Mouse (Mus musculus) midbrain, embryonic 15.5 days (tissue): Measurements from ENCODE around the gene Xbp1. TPM values are rescaled to one million over a fixed set of nuclear protein-coding genes. Genes with fewer than 3 reads are reported as not detected.

ENCODE experiments used
- ATAC-seq: fragments of 200-750 bp; cut with Nextera tagmentation; replicated peaks from 2 replicates; pipeline ENCODE4 v1.8.0; 2017; ENCODE audit warnings: moderate TSS enrichment
- H3K27ac ChIP-seq: fragments of 300-500 bp; sonication (generic); 2 replicates; pipeline ENCODE4 v1.5.1; 2015; ENCODE audit warnings: mild to moderate bottlenecking, inconsistent platforms
- H3K27me3 ChIP-seq: fragments of 300-500 bp; sonication (generic); replicated peaks from 2 replicates; pipeline ENCODE4 v1.6.1; 2015; ENCODE audit warnings: inconsistent platforms
- H3K36me3 ChIP-seq: fragments of 300-500 bp; sonication (generic); replicated peaks from 2 replicates; pipeline ENCODE4 v1.6.1; 2015; ENCODE audit warnings: inconsistent platforms
- H3K4me1 ChIP-seq: fragments of 300-500 bp; sonication (generic); 2 replicates; pipeline ENCODE4 v1.6.1; 2015; ENCODE audit warnings: inconsistent platforms
- H3K4me2 ChIP-seq: fragments of 300-500 bp; sonication (generic); 2 replicates; pipeline ENCODE4 v1.6.1; 2015; ENCODE audit warnings: inconsistent platforms, mild to moderate bottlenecking, moderate library complexity
- H3K4me3 ChIP-seq: fragments of 300-500 bp; sonication (generic); 2 replicates; pipeline ENCODE4 v1.5.1; 2015; ENCODE audit warnings: mild to moderate bottlenecking, inconsistent platforms
- H3K9ac ChIP-seq: fragments of 300-500 bp; sonication (generic); 2 replicates; pipeline ENCODE4 v1.6.1; 2015; ENCODE audit warnings: mild to moderate bottlenecking, inconsistent platforms
- H3K9me3 ChIP-seq: fragments of 300-500 bp; sonication (generic); 2 replicates; pipeline ENCODE4 v1.6.1; 2016; ENCODE audit warnings: inconsistent platforms
- WGBS: fragments of 180-500 bp; shearing (Covaris S2); methylation state at CpG from one replicate; pipeline ENCODE4 v1.1.7; 2015; ENCODE audit warnings: mixed read lengths; 5-methylcytosine and 5-hydroxymethylcytosine counted together
- polyA plus RNA-seq: library from polyadenylated mRNA; unstranded; fragments of >200 nt; fragmentation: Nextera tagmentation; extraction: Ambion mirVana; gene quantifications from 2 replicates; pipeline ENCODE4 v1.2.1, GENCODE M21; 2015

Xbp1 gene
- polyA plus RNA-seq, 1 experiment from 2014 or later: 152 TPM

DNA sequence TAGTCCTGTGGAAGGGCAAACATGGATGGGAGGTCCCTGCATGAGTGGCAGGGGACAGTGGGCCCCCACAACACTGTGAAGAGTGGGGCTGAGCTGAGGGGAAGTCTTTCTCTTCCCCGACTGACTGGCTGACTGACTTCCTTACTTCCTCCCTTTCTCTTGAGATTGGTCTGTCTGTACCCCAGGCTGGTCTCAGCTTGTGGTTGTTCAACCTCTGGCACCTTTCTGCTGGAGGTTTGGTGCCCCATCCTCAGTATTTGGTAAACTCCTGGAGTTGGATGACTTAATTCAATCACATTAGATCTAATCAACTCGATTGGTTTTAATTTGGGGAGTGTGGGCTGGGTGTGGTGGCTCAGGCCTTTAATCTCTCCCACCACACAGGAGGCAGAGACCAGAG lies 46.0 kb downstream of the Xbp1 start:
- Histone ChIP-seq H3K4me1 (peaks cover 4% of the 10 kb centered on the region; the same call in 1 of the 2 replicates), H3K27me3 (no peaks in the 10 kb centered on the region), H3K9ac (no peak overlapping the region), H3K9me3 (no peaks in the 10 kb centered on the region), H3K4me2 (no peak overlapping the region), H3K36me3 (no peaks in the 10 kb centered on the region), H3K4me3 (no peak overlapping the region), H3K27ac (no peak overlapping the region)
- WGBS: 79% methylated on average over 2 of the region's 2 CpGs
- ATAC-seq: no peak

DNA sequence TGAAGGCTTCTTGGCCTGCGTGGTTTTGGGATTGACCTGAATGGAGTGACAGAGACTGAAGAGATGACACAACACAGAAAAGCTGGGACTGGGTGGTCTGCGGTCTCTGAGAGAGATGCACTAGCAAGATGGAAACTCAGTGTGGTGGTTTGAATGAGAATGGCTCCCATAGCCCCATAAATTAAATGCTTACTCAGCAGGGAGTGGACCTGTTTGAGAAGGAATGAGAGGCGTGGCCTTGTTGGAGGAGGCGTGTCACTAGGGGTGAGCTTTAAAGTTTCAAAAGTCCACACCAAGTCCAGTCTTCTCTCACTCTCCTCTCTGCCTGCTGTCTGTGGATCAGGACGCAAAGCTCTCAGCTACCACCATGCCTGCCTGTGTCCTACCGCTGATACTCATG lies 47.2 kb downstream of the Xbp1 start:
- H3K4me2 ChIP-seq: no peak overlapping the region
- no peak overlapping the region for H3K9ac ChIP-seq
- H3K4me1 ChIP-seq: peaks cover 4% of the 10 kb centered on the region; the same call in 1 of the 2 replicates
- no peaks in the 10 kb centered on the region for H3K27me3 ChIP-seq
- no peak for ATAC-seq
- H3K9me3 ChIP-seq: no peaks in the 10 kb centered on the region
- 96% methylated on average over 6 of the region's 6 CpGs for WGBS
- no peak overlapping the region for H3K4me3 ChIP-seq
- no peaks in the 10 kb centered on the region for H3K36me3 ChIP-seq
- no peak overlapping the region for H3K27ac ChIP-seq

DNA sequence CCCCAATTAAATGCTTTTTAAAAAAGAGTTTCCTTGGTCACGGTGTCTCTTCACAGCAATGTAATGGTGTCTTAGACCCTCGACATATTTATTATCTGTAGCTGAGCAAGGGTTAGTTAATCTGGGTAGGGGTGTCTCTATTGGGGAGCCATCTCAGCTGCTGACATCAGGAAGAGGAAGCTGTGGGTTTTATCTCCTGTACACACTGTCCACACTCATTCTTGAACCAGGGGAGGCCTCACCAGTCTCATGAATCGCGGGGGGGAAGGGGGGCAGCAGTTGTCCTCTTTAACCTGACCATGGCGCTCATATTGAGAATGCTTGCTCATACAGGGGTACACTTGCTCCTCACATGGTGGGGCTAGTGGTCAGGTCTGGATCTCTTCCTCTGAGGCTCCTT lies 47.6 kb downstream of the Xbp1 start:
- WGBS: 90% methylated on average over 5 of the region's 5 CpGs
- Histone ChIP-seq H3K4me2 (no peak overlapping the region), H3K27ac (no peak overlapping the region), H3K4me3 (no peak overlapping the region), H3K4me1 (no peaks in the 10 kb centered on the region), H3K36me3 (no peaks in the 10 kb centered on the region), H3K9ac (no peak overlapping the region), H3K9me3 (no peaks in the 10 kb centered on the region), H3K27me3 (no peaks in the 10 kb centered on the region)
- no peak for ATAC-seq

DNA sequence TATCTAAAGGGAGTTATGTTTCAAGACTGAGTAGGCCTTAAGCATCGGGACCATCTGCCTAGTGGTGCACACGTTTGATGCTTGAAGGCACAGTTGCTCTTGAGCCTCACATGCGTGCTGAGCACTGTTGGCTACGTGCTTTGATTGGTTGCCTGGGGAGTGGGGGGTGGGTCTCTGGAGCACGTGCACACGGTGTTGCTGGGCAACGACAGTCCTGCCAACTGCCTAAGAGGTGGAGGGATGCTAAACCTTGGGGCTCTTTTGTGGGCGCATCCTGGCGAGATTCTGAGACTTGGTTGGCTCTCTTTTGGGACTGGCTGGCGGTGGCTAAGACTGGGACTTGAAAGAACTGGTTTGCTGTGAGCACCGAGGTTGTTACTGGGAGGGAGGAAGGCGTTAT lies 49.0 kb downstream of the Xbp1 start, which contains the start of gene Ankrd36:
TSS of gene Ankrd36 (plus strand) at position 211 of the 400 bp plus-strand sequence.
- no peaks in the 10 kb centered on the region for H3K9me3 ChIP-seq

DNA sequence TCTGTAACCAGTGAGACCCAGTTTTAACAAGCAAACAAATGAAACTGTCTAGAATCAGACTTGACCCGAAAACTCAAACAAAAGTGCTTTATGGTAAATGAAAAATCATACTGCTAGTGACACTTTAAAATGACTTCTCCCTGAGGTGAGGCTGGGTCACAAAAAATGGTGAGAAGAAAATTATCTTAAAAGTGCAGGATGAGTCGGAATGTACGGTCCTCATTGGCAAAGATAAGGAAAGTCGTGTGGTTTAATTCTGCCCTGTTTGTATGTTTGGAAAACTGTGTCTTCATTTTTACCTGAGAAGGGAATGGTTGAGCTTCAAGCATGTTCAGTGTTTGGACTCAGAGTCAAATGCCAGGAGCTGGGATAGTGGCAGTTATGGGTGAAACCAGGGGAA lies 51.4 kb downstream of the Xbp1 start:
- H3K9me3 ChIP-seq: no peaks in the 10 kb centered on the region
- no peaks in the 10 kb centered on the region for H3K4me1 ChIP-seq
- H3K4me3 ChIP-seq: no peak overlapping the region
- ATAC-seq: no peak
- no peak overlapping the region for H3K4me2 ChIP-seq
- no peak overlapping the region for H3K27ac ChIP-seq
- no peaks in the 10 kb centered on the region for H3K27me3 ChIP-seq
- H3K36me3 ChIP-seq: no peaks in the 10 kb centered on the region
- no peak overlapping the region for H3K9ac ChIP-seq
- WGBS: 90% methylated on average over 4 of the region's 4 CpGs

More for the DNA sequence above, 49.0 kb downstream of the Xbp1 start, which contains the start of gene Ankrd36:
- no peaks in the 10 kb centered on the region for H3K4me1 ChIP-seq
- H3K27me3 ChIP-seq: no peaks in the 10 kb centered on the region
- no peak within 1 kb of the TSS for H3K4me3 ChIP-seq
- 64% methylated on average over 12 of the region's 12 CpGs for WGBS
- no peak within 1 kb of the TSS for H3K27ac ChIP-seq
- H3K9ac ChIP-seq: no peak within 1 kb of the TSS
- no peak within 1 kb of the TSS for H3K4me2 ChIP-seq
- H3K36me3 ChIP-seq: no peaks in the 10 kb centered on the region
- no peak for ATAC-seq

DNA sequence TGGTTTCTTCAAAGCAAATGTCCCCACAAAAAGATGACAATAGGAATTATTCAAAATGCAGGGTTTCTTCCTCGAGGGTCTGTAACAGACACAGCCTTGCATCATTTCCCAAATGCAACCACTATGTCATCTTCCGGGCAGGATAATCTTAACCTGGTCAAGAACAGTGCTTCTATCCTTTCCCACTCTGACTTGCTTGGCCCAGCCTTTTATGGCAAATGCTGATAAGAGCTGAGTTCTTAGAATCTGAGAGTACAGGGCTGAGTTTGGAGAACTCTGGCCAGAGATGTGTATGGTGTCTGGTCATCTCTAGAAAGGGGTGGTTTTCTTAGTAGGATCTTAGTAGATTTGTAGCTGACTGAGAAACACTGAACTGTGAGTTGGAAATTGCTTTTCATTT lies 53.4 kb downstream of the Xbp1 start:
- no peak overlapping the region for H3K9ac ChIP-seq
- H3K9me3 ChIP-seq: no peaks in the 10 kb centered on the region
- H3K4me1 ChIP-seq: no peaks in the 10 kb centered on the region
- no peak overlapping the region for H3K27ac ChIP-seq
- H3K4me2 ChIP-seq: no peak overlapping the region
- no peaks in the 10 kb centered on the region for H3K36me3 ChIP-seq
- H3K27me3 ChIP-seq: no peaks in the 10 kb centered on the region
- no peak for ATAC-seq
- 84% methylated on average over 2 of the region's 2 CpGs for WGBS
- H3K4me3 ChIP-seq: no peak overlapping the region

DNA sequence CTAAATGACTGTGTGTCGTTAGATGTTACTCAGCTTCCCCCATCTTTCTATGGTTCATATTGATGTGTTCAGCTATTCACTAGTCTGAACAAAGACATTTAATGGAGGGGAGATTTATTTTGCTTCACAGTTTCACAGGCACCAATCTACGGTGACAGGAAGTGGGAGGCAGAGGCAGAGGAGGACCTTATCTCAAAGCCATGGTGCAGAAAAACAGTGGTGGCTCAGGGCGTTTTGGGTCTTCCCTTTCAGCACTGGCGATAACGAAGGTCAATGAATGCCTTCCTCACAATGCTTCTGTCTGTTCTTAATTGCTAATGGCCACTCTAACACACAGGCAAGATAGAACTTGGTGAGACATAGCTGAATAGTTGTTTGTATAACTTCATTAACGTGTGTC lies 54.6 kb downstream of the Xbp1 start:
- Histone ChIP-seq H3K4me3 (no peak overlapping the region), H3K4me1 (no peaks in the 10 kb centered on the region), H3K9me3 (no peaks in the 10 kb centered on the region), H3K27ac (no peak overlapping the region), H3K27me3 (no peaks in the 10 kb centered on the region), H3K9ac (no peak overlapping the region), H3K36me3 (no peaks in the 10 kb centered on the region), H3K4me2 (no peak overlapping the region)
- 82% methylated on average over 6 of the region's 6 CpGs for WGBS
- ATAC-seq: no peak

Other genes with a start within 250 kb of the Xbp1 start
- 7.1 and 7.8 TPM in 2 replicates for gene Znrf3, start 75.8 kb upstream of the Xbp1 start, polyA plus RNA-seq
- gene Ccdc117, start 21.5 kb downstream of the Xbp1 start, polyA plus RNA-seq: 12.1 and 13.6 TPM in 2 replicates
- gene Ankrd36, start 49.0 kb downstream of the Xbp1 start, polyA plus RNA-seq: 0.12 and 0.13 TPM in 2 replicates
- 170 and 176 TPM in 2 replicates for gene Mrps24, start 195.0 kb downstream of the Xbp1 start, polyA plus RNA-seq
- 36.9 and 37.6 TPM in 2 replicates for gene Urgcp, start 241.7 kb downstream of the Xbp1 start, polyA plus RNA-seq